ENCODE assay signal across 20 mouse cellular contexts in the genomic region with DNA sequence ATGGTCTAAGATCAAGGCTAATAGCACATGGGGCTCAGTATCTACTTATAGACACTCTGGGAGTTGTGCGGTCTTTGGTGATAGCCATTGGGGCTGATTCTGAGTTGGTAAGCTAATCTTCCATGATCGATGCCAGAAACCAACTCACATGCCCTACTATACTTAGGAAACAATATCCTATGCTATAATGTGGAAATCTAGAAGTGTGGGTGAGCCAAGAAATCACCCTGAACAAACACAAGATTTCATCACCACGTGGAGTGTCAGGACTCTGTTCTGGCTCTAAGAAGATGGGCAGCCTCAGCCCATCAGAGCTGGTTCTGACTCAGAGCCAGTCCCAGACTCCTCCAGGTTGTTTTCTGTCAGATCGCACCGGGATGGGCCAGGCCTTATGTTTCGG.
A peak's percentile ranks its signal among the peaks of the same experiment; 100 is the strongest.
DNase-seq lines count a peak whose midpoint lies in the region; ATAC-seq and TF ChIP-seq lines count a peak whose summit lies in the region.
"Had no signal": no experiment of that assay in that cellular context is flagged by ENCODE, and none has a peak within 500 bp of the region (broad histone marks: within the 10 kb centered on the region; RNA-seq: fewer than 3 reads in every experiment).

No protein-coding gene starts in this region.

- no peaks in the 10 kb centered on the region for H3K9me3 ChIP-seq in heart, embryonic 10.5 days
- no peaks in the 10 kb centered on the region for H3K9me3 ChIP-seq in lung, embryonic 14.5 days (ENCODE audit: low read depth, low read length)
- no peaks in the 10 kb centered on the region for H3K9me3 ChIP-seq in midbrain, embryonic 15.5 days
- H3K9me3 ChIP-seq: embryonic facial prominence, embryonic 15.5 days; forebrain, embryonic 15.5 days; heart, embryonic 15.5 days; hindbrain, embryonic 13.5 days had no signal

- H3K4me1 ChIP-seq in heart, embryonic 10.5 days = no peaks in the 10 kb centered on the region
- H3K4me1 ChIP-seq in lung, embryonic 14.5 days (ENCODE audit: insufficient read depth) = peaks cover 21% of the 10 kb centered on the region
- peaks cover 7% of the 10 kb centered on the region; the same call in 1 of the 2 replicates for H3K4me1 ChIP-seq in brown adipose tissue, adult 24 weeks (ENCODE audit: control insufficient read depth, insufficient read depth, insufficient read length, low read length)
- peaks cover 9% of the 10 kb centered on the region for H3K4me1 ChIP-seq in cerebellum, adult 2 months (ENCODE audit: control insufficient read depth, insufficient read depth, low read length)
- no peaks in the 10 kb centered on the region for H3K4me1 ChIP-seq in midbrain, embryonic 15.5 days
- H3K4me1 ChIP-seq: heart, embryonic 15.5 days; hindbrain, embryonic 13.5 days had no signal

- no peak for TF ChIP-seq CTCF in lung, embryonic 14.5 days (IDR thresholded peaks at IDR 0.05; ENCODE audit: low read depth)
- TF ChIP-seq CTCF in cerebellum, adult 2 months (IDR thresholded peaks at IDR 0.05; ENCODE audit: borderline replicate concordance, insufficient read depth, low read depth, low read length) = no peak

- no peak overlapping the region for H3K4me2 ChIP-seq in lung, embryonic 14.5 days
- H3K4me2 ChIP-seq in midbrain, embryonic 15.5 days = no peak overlapping the region
- H3K4me2 ChIP-seq: embryonic facial prominence, embryonic 15.5 days; forebrain, embryonic 15.5 days; heart, embryonic 11.5 days; heart, embryonic 15.5 days; hindbrain, embryonic 13.5 days had no signal

- no peaks in the 10 kb centered on the region for H3K27me3 ChIP-seq in heart, embryonic 10.5 days (ENCODE audit: insufficient read depth, poor library complexity, severe bottlenecking)
- no peaks in the 10 kb centered on the region for H3K27me3 ChIP-seq in lung, embryonic 14.5 days (ENCODE audit: insufficient read depth, low read length)
- H3K27me3 ChIP-seq in cerebellum, adult 2 months (ENCODE audit: control insufficient read depth, insufficient read depth, low read length) = no peaks in the 10 kb centered on the region
- H3K27me3 ChIP-seq in midbrain, embryonic 15.5 days (replicated peaks) = no peaks in the 10 kb centered on the region
- H3K27me3 ChIP-seq: CH12.LX; embryonic facial prominence, embryonic 15.5 days; forebrain, embryonic 15.5 days; heart, embryonic 15.5 days; hindbrain, embryonic 13.5 days had no signal

- no peak for TF ChIP-seq POLR2A in cerebellum, adult 2 months (IDR thresholded peaks at IDR 0.05; ENCODE audit: borderline replicate concordance, insufficient read depth, low read length)

- peak; percentile 59 for DNase-seq in heart, embryonic 10.5 days (ENCODE audit: low spot score)
- DNase-seq in heart, adult 18-20 months = no peak
- no peak for DNase-seq in lung, embryonic 14.5 days
- DNase-seq in lung, postnatal 36 days = no peak
- peak; percentile 54 for DNase-seq in NIH3T3 (ENCODE audit: low read depth)
- no peak for DNase-seq in cerebellum, adult 2 months
- DNase-seq: adrenal gland, adult 8-10 months; adrenal gland, postnatal 36 days; cerebellum, adult 11 months; gastrocnemius, postnatal 10 days had no signal

- H3K27ac ChIP-seq in heart, embryonic 10.5 days = no peak overlapping the region
- H3K27ac ChIP-seq in lung, embryonic 14.5 days (ENCODE audit: low read depth) = peak overlapping the region; percentile 69; the same call in 1 of the 2 replicates
- H3K27ac ChIP-seq in brown adipose tissue, adult 24 weeks (replicated peaks; ENCODE audit: low read depth, low read length) = peak overlapping the region; percentile 27; the same call in 1 of the 2 replicates
- no peak overlapping the region for H3K27ac ChIP-seq in cerebellum, adult 2 months (ENCODE audit: insufficient read depth, low read length)
- no peak overlapping the region for H3K27ac ChIP-seq in midbrain, embryonic 15.5 days
- H3K27ac ChIP-seq: embryonic facial prominence, embryonic 15.5 days; forebrain, embryonic 15.5 days; heart, embryonic 15.5 days; hindbrain, embryonic 13.5 days; hindbrain, postnatal 0 days had no signal

- no peak overlapping the region for H3K4me3 ChIP-seq in heart, embryonic 10.5 days
- H3K4me3 ChIP-seq in lung, embryonic 14.5 days (ENCODE audit: low read depth, low read length) = no peak overlapping the region
- H3K4me3 ChIP-seq in brown adipose tissue, adult 24 weeks (ENCODE audit: insufficient read depth, low read depth, low read length) = no peak overlapping the region
- no peak overlapping the region for H3K4me3 ChIP-seq in cerebellum, adult 2 months (replicated peaks; ENCODE audit: insufficient read depth, low read depth, low read length)
- no peak overlapping the region for H3K4me3 ChIP-seq in midbrain, embryonic 15.5 days
- H3K4me3 ChIP-seq: embryonic facial prominence, embryonic 15.5 days; erythroblast, embryonic 14.5 days; forebrain, embryonic 15.5 days; heart, embryonic 15.5 days; hindbrain, embryonic 13.5 days had no signal

- no peaks in the 10 kb centered on the region for H3K36me3 ChIP-seq in heart, embryonic 10.5 days
- H3K36me3 ChIP-seq in lung, embryonic 14.5 days (ENCODE audit: insufficient read depth) = no peaks in the 10 kb centered on the region
- H3K36me3 ChIP-seq in midbrain, embryonic 15.5 days (replicated peaks) = no peaks in the 10 kb centered on the region
- H3K36me3 ChIP-seq: embryonic facial prominence, embryonic 15.5 days; forebrain, embryonic 15.5 days; heart, embryonic 15.5 days; hindbrain, embryonic 13.5 days had no signal

- H3K9ac ChIP-seq in lung, embryonic 14.5 days = no peak overlapping the region
- no peak overlapping the region for H3K9ac ChIP-seq in midbrain, embryonic 15.5 days
- H3K9ac ChIP-seq: embryonic facial prominence, embryonic 15.5 days; forebrain, embryonic 15.5 days; heart, embryonic 15.5 days; hindbrain, embryonic 13.5 days had no signal

- WGBS in heart, embryonic 10.5 days = 91% methylated on average over 6 of the region's 6 CpGs
- 69% methylated on average over 6 of the region's 6 CpGs for WGBS in lung, embryonic 14.5 days
- WGBS in cerebellum, adult 2 months = 66% methylated on average over 6 of the region's 6 CpGs
- WGBS in midbrain, embryonic 15.5 days = 94% methylated on average over 6 of the region's 6 CpGs

- no peak for ATAC-seq in lung, embryonic 14.5 days (ENCODE audit: insufficient read depth)
- ATAC-seq in midbrain, embryonic 15.5 days (replicated peaks) = no peak
- ATAC-seq: forebrain, embryonic 15.5 days; hindbrain, postnatal 0 days had no signal

Comparison
In these comparisons a context has a peak if more than half of its experiments do, and no peak if none do; other contexts are left out.
1. DNase-seq: peak in heart, embryonic 10.5 days (single experiment) and NIH3T3 (single experiment); none in heart, adult 18-20 months (0 of 2), lung, embryonic 14.5 days (single experiment), lung, postnatal 36 days (single experiment) and cerebellum, adult 2 months (0 of 2).
2. H3K27ac ChIP-seq: peak in lung, embryonic 14.5 days (single experiment) and brown adipose tissue, adult 24 weeks (single experiment); none in heart, embryonic 10.5 days (single experiment), cerebellum, adult 2 months (single experiment) and midbrain, embryonic 15.5 days (single experiment).